Mouse (Mus musculus) midbrain, postnatal 0 days (tissue): Measurements from ENCODE around the gene Evi5. TPM values are rescaled to one million over a fixed set of nuclear protein-coding genes. Genes with fewer than 3 reads are reported as not detected.
A peak's percentile ranks its signal among the peaks of the same experiment; 100 is the strongest.

Experiments
- ATAC-seq: fragments of 200-750 bp; cut with Nextera tagmentation; 2 replicates; pipeline ENCODE4 v1.8.0; 2017; ENCODE audit warnings: moderate number of reproducible peaks, mild to moderate bottlenecking, moderate TSS enrichment, moderate library complexity; ENCODE audit not compliant: low FRiP score
- DNase-seq: peaks from one replicate; pipeline ENCODE4 v3.0.0-alpha.2; 2015; ENCODE audit warnings: low spot score
- H3K27ac ChIP-seq: fragments of 300-500 bp; sonication (generic); 2 replicates; pipeline ENCODE4 v1.5.1; 2014; ENCODE audit warnings: low read depth, mild to moderate bottlenecking, low read length, mixed read lengths
- H3K27me3 ChIP-seq: fragments of 300-500 bp; sonication (generic); 2 replicates; pipeline ENCODE4 v1.6.1; 2014; ENCODE audit warnings: low read length, control low read depth, mixed read lengths; ENCODE audit not compliant: insufficient read depth
- H3K36me3 ChIP-seq: fragments of 300-500 bp; sonication (generic); 2 replicates; pipeline ENCODE4 v1.6.1; 2014; ENCODE audit warnings: low read length, control low read depth, mixed read lengths; ENCODE audit not compliant: insufficient read depth
- H3K4me1 ChIP-seq: fragments of 300-500 bp; sonication (generic); 2 replicates; pipeline ENCODE4 v1.6.1; 2014; ENCODE audit warnings: mild to moderate bottlenecking, control low read depth, antibody characterized with exemption, low read length, mixed read lengths; ENCODE audit not compliant: insufficient read depth
- H3K4me2 ChIP-seq: fragments of 300-500 bp; sonication (generic); 2 replicates; pipeline ENCODE4 v1.6.1; 2014; ENCODE audit warnings: low read depth, mild to moderate bottlenecking, low read length, mixed read lengths; ENCODE audit not compliant: poor library complexity, severe bottlenecking
- H3K4me3 ChIP-seq: fragments of 300-500 bp; sonication (generic); 2 replicates; pipeline ENCODE4 v1.5.1; 2014; ENCODE audit warnings: low read depth, mild to moderate bottlenecking, low read length, moderate library complexity
- H3K9ac ChIP-seq: fragments of 300-500 bp; sonication (generic); replicated peaks from 2 replicates; pipeline ENCODE4 v1.6.1; 2014; ENCODE audit warnings: mild to moderate bottlenecking, low read length, moderate library complexity, mixed read lengths; ENCODE audit not compliant: poor library complexity, severe bottlenecking
- H3K9me3 ChIP-seq: fragments of 300-500 bp; sonication (generic); 2 replicates; pipeline ENCODE4 v1.6.1; 2016; ENCODE audit warnings: low read length, control low read depth
- CTCF ChIP-seq: IDR thresholded peaks from 2 replicates; pipeline ENCODE4 v1.5.1; 2016; ENCODE audit warnings: antibody characterized with exemption, mild to moderate bottlenecking
- WGBS: fragments of 180-500 bp; shearing (Covaris S2); extraction: QIAGEN DNeasy Blood & Tissue Kit; methylation state at CpG from one replicate; pipeline ENCODE4 v1.1.7; 2014; 5-methylcytosine and 5-hydroxymethylcytosine counted together
- polyA plus RNA-seq: library from polyadenylated mRNA; unstranded; fragments of >200 nt; fragmentation: Nextera tagmentation; extraction: Ambion mirVana; gene quantifications from 2 replicates; pipeline ENCODE4 v1.2.1, GENCODE M21; 2015
- total RNA-seq: library from RNA; depleted of rRNA; stranded (reverse); fragments of >200 nt; gene quantifications from 2 replicates; pipeline ENCODE4 v1.2.3, GENCODE M21; 2014

The Evi5 gene
- total and polyA plus RNA-seq, 2 experiments from 2014 or later: 47.1 to 55.0 TPM

DNA sequence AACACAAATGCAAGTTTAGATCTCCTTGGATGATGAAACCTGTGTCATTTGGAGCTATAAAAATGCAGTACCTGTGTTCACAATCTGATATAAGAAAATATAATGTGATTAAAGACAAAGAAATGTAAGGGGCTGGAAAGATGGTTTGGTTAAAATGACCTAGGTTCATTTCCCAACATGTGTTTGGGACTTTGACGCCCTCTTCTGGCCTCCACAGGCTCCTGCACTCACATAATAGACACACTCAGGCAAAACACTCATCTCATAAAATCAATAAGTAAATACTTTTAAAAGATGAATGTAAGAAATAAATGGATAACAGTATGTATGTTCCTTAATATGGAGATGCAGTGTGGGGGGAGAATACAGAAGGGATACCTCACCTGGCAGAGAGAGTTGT is 2.1 kb upstream of the Evi5 start:
- ATAC-seq (no peak), DNase-seq (no peak)
- H3K27ac ChIP-seq: no peak overlapping the region
- H3K27me3 ChIP-seq: no peaks in the 10 kb centered on the region
- 81% methylated on average over 1 of the region's 1 CpGs for WGBS
- no peaks in the 10 kb centered on the region for H3K36me3 ChIP-seq
- no peaks in the 10 kb centered on the region for H3K9me3 ChIP-seq
- no peak overlapping the region for H3K4me3 ChIP-seq
- no peak for TF ChIP-seq CTCF
- H3K4me1 ChIP-seq: no peaks in the 10 kb centered on the region
- no peak overlapping the region for H3K9ac ChIP-seq
- H3K4me2 ChIP-seq: no peak overlapping the region

DNA sequence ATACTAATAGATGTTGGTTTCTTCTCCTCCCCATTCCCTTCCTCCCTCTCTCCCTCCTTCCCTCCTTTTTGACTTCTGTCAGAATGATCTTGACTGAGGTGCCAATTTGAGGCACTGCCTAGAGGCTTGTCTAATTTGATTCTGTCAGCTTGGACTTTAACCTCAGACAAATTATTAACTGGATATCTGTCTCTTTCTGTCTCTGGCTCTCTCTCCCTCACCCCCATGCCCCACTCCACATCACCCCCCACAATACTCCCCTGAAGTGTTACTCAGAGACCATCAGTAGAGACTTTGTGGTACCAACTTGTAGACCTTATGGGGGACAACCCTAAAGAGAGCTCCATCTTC is 329 bp upstream of the Evi5 start:
- Histone ChIP-seq H3K4me2 (no peak overlapping the region), H3K9ac (no peak overlapping the region), H3K9me3 (no peaks in the 10 kb centered on the region), H3K36me3 (no peaks in the 10 kb centered on the region), H3K4me1 (no peaks in the 10 kb centered on the region), H3K27me3 (no peaks in the 10 kb centered on the region), H3K4me3 (no peak overlapping the region), H3K27ac (no peak overlapping the region)
- DNase-seq: no peak
- ATAC-seq: no peak
- no peak for TF ChIP-seq CTCF

DNA sequence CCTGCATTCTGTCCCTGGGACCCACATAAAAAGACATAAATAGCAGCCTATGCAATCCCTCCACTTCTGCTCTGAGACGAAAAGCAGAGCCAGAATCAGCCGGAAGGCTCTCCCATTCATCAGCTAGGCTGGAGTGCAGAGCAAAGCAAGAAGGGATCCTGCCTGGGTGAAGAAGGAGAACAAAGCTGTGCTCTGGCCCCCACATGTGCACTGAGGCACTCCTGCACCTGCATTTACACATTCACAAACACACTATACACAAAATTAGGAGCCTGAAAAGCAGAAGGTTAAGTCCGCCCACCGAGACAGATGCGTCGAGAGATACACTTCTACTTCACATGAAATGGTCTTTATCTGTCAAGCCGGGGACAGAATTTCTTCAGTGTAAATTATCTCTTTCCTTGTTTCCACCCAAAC is 1.0 kb downstream of the Evi5 start:
- TF ChIP-seq CTCF: no peak
- no peaks in the 10 kb centered on the region for H3K27me3 ChIP-seq
- no peak overlapping the region for H3K4me3 ChIP-seq
- 67% methylated on average over 7 of the region's 7 CpGs for WGBS
- H3K9me3 ChIP-seq: no peaks in the 10 kb centered on the region
- H3K4me2 ChIP-seq: no peak overlapping the region
- H3K27ac ChIP-seq: no peak overlapping the region
- ATAC-seq (no peak), DNase-seq (no peak)
- H3K9ac ChIP-seq: no peak overlapping the region
- no peaks in the 10 kb centered on the region for H3K4me1 ChIP-seq
- H3K36me3 ChIP-seq: no peaks in the 10 kb centered on the region

DNA sequence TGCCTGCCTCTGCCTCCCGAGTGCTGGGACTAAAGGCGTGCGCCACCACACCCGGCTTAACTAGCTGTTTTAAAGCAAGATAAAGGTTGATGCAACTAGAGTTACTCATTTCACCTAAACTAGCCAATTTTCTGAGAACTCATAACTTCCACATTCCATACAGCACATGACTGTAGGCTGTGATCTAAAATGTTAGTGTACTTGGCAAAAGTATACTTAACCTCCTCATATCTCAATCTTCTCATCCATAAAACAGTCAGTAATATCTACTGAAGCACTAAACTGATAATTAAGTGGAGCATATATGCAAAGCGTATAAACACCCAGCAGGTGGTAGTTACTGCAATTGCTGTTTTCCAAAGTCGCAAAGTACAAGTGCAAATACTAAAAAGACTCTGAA is 1.6 kb downstream of the Evi5 start:
- no peak overlapping the region for H3K4me2 ChIP-seq
- H3K9me3 ChIP-seq: no peaks in the 10 kb centered on the region
- WGBS: 89% methylated on average over 6 of the region's 6 CpGs
- H3K27me3 ChIP-seq: no peaks in the 10 kb centered on the region
- no peak for ATAC-seq
- no peaks in the 10 kb centered on the region for H3K4me1 ChIP-seq
- no peak for TF ChIP-seq CTCF
- no peak overlapping the region for H3K9ac ChIP-seq
- no peak overlapping the region for H3K4me3 ChIP-seq
- H3K36me3 ChIP-seq: no peaks in the 10 kb centered on the region
- no peak overlapping the region for H3K27ac ChIP-seq
- DNase-seq: no peak

DNA sequence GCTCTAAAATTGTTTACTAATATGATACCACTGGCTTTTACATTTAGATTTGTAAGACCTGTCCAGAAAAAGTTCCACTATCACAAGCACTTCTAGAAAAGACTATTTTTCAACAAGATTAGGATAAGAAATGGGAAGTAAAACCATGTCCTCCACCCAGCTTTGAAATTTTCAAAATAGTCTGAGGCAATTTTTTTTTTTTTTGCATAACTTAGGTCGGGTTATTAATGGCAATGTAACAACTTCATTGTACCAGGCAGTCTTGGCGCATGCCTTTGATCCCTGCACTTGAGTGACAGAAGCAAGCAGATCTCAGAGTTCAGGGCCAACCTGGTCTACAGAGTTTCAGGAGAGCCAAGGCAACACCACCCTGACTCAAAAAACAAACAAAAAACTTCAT is 5.2 kb downstream of the Evi5 start:
- H3K4me3 ChIP-seq: no peak overlapping the region
- no peak overlapping the region for H3K9ac ChIP-seq
- no peaks in the 10 kb centered on the region for H3K9me3 ChIP-seq
- H3K27me3 ChIP-seq: no peaks in the 10 kb centered on the region
- H3K4me2 ChIP-seq: no peak overlapping the region
- 46% methylated on average over 2 of the region's 2 CpGs for WGBS
- DNase-seq: no peak
- no peak overlapping the region for H3K27ac ChIP-seq
- H3K4me1 ChIP-seq: no peaks in the 10 kb centered on the region; the same call in 1 of the 2 replicates
- H3K36me3 ChIP-seq: no peaks in the 10 kb centered on the region
- no peak for TF ChIP-seq CTCF
- ATAC-seq: no peak

DNA sequence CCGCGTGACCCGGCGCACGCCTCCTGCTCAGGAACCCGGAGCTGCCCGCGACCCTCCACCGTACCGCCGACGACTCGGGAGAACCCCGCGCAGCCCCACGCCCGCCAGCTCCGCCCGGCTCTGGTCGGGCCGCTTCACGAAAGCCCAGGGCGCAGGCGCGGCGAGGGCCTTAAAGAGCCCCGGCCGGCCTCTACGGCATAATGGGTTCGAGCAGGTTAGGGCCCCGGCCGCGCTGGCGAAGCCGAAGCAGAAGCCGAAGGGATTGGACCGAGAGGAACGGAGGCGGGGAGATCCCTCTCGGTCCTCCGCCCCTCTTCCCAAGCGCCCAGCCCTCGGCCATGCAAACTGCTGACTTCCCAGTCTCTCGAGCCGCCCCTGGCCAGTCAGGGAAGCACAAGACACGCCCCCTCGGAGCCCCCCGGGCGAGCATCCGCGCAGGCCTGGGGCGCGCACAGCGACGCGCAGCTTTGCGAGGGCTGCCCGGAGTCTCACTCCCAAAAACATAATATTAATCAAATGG is 5.9 kb downstream of the Evi5 start:
- peak overlapping the region; percentile 69 for H3K4me2 ChIP-seq
- 1% methylated on average over 54 of the region's 58 CpGs for WGBS

More for the DNA sequence above, 5.9 kb downstream of the Evi5 start:
- DNase-seq: peak; percentile 96
- peak; percentile 45 for TF ChIP-seq CTCF
- H3K4me3 ChIP-seq: peak overlapping the region; percentile 92
- no peaks in the 10 kb centered on the region; the same call in 1 of the 2 replicates for H3K4me1 ChIP-seq
- peak overlapping the region; percentile 87 for H3K27ac ChIP-seq
- no peaks in the 10 kb centered on the region for H3K36me3 ChIP-seq
- H3K27me3 ChIP-seq: no peaks in the 10 kb centered on the region
- peak overlapping the region; percentile 91 for H3K9ac ChIP-seq
- ATAC-seq: peak; percentile 96
- no peaks in the 10 kb centered on the region for H3K9me3 ChIP-seq
